11 mouse cellular contexts compared by ENCODE assay signal in genomic region chr17:28992105-28992504, GRCm38 (mm10). TPM values are rescaled to one million over a fixed set of nuclear protein-coding genes. Genes with fewer than 3 reads are reported as not detected.
A peak's percentile ranks its signal among the peaks of the same experiment; 100 is the strongest.
DNase-seq lines count a peak whose midpoint lies in the region; ATAC-seq lines count a peak whose summit lies in the region.
"Had no signal": no experiment of that assay in that cellular context is flagged by ENCODE, and none has a peak within 500 bp of the region (broad histone marks: within the 10 kb centered on the region; RNA-seq: fewer than 3 reads in every experiment).

No protein-coding gene starts in this region.

- H3K9ac ChIP-seq in liver, embryonic 11.5 days (ENCODE audit: low read depth, low read length): no peak overlapping the region

- no peaks in the 10 kb centered on the region for H3K4me1 ChIP-seq in liver, embryonic 11.5 days (replicated peaks; ENCODE audit: control insufficient read depth, insufficient read depth, low read length)

- no peak overlapping the region for H3K27ac ChIP-seq in liver, embryonic 11.5 days (ENCODE audit: low read depth, low read length)

- H3K4me2 ChIP-seq in liver, embryonic 11.5 days: no peak overlapping the region

- intact Hi-C loops in heart, postnatal 25 days (cut with DNase I): no loop called here

- ATAC-seq in liver, embryonic 11.5 days (replicated peaks; ENCODE audit: low FRiP score): no peak

- no peaks in the 10 kb centered on the region for H3K27me3 ChIP-seq in liver, embryonic 11.5 days (replicated peaks; ENCODE audit: control insufficient read depth, insufficient read depth, low read length)

- no peaks in the 10 kb centered on the region for H3K9me3 ChIP-seq in liver, embryonic 11.5 days (ENCODE audit: control insufficient read depth, low read length)

- DNase-seq in adrenal gland, postnatal 10 days: peak; percentile 54
- DNase-seq in adrenal gland, postnatal 25 days: no peak
- DNase-seq in heart, adult 8-10 months (ENCODE audit: low spot score): peak; percentile 45
- no peak for DNase-seq in heart, postnatal 25 days (ENCODE audit: low spot score)
- peak; percentile 28 for DNase-seq in right cerebral cortex, adult 18-20 months
- no peak for DNase-seq in right cerebral cortex, postnatal 36 days (ENCODE audit: low spot score in 2 of 2)
- peak; percentile 44 for DNase-seq in right cerebral cortex, postnatal 4 days
- DNase-seq in liver, embryonic 11.5 days (ENCODE audit: low spot score): no peak
- DNase-seq: layer of hippocampus, postnatal 36 days had no signal

- H3K36me3 ChIP-seq in liver, embryonic 11.5 days (ENCODE audit: control insufficient read depth, insufficient read depth, low read length): peaks cover 20% of the 10 kb centered on the region

- H3K4me3 ChIP-seq in liver, embryonic 11.5 days (ENCODE audit: low read depth, low read length): no peak overlapping the region

- 91% methylated on average over 7 of the region's 7 CpGs for WGBS in liver, embryonic 11.5 days

RNA-seq across cellular contexts. Expression of gene Stk38, which starts 15.7 kb away (rescaled TPM):
- 10 to 100 TPM; 55.0 to 76.8 TPM for total RNA-seq in adrenal gland, postnatal 10 days (2021)
- 79.5 TPM in 2 replicates for total RNA-seq in adrenal gland, postnatal 25 days (2021)
- total RNA-seq in heart, adult 8-10 months (2022): 10 to 100 TPM; 26.4 to 31.4 (median 29.0) TPM
- total RNA-seq in heart, postnatal 25 days (2021): 10 to 100 TPM; 32.8 to 38.2 TPM
- polyA plus RNA-seq in liver, embryonic 11.5 days (2014; fragmentation: Nextera tagmentation; extraction: Ambion mirVana): 83.3 and 90.1 TPM in 2 replicates

RNA-seq across cellular contexts. Expression of gene Srsf3, which starts 40.3 kb away (rescaled TPM):
- 100 to 1,000 TPM; 144 to 193 TPM for total RNA-seq in adrenal gland, postnatal 10 days (2021)
- 119 and 172 TPM in 2 replicates for total RNA-seq in adrenal gland, postnatal 25 days (2021)
- total RNA-seq in heart, adult 8-10 months (2022): 10 to 100 TPM; 52.6 to 73.3 (median 70.5) TPM
- total RNA-seq in heart, postnatal 25 days (2021): 10 to 100 TPM; 68.9 to 75.4 TPM
- 532 and 579 TPM in 2 replicates for polyA plus RNA-seq in liver, embryonic 11.5 days (2014; fragmentation: Nextera tagmentation; extraction: Ambion mirVana)

RNA-seq across cellular contexts. Expression of gene Kctd20, which starts 40.4 kb away (rescaled TPM):
- total RNA-seq in adrenal gland, postnatal 10 days (2021): 10 to 100 TPM; 76.1 to 76.7 TPM
- 47.8 and 69.8 TPM in 2 replicates for total RNA-seq in adrenal gland, postnatal 25 days (2021)
- total RNA-seq in heart, adult 8-10 months (2022): 10 to 100 TPM; 33.5 to 58.8 (median 54.0) TPM
- 10 to 100 TPM; 54.9 to 64.2 TPM for total RNA-seq in heart, postnatal 25 days (2021)
- 75.2 and 89.2 TPM in 2 replicates for polyA plus RNA-seq in liver, embryonic 11.5 days (2014; fragmentation: Nextera tagmentation; extraction: Ambion mirVana)

RNA-seq across cellular contexts. Expression of gene Pxt1, which starts 48.5 kb away (rescaled TPM):
- under 1 TPM; 0.90 to 0.91 TPM for total RNA-seq in adrenal gland, postnatal 10 days (2021)
- total RNA-seq in adrenal gland, postnatal 25 days (2021): not detected in 2 replicates
- total RNA-seq in heart, adult 8-10 months (2022): under 1 TPM in 2 of 4 experiments, not detected in 2; 0.26 to 0.31 TPM
- under 1 TPM in 1 of 2 experiments, not detected in 1; 0.42 TPM for total RNA-seq in heart, postnatal 25 days (2021)
- polyA plus RNA-seq in liver, embryonic 11.5 days (2014; fragmentation: Nextera tagmentation; extraction: Ambion mirVana): 0.30 and 0.92 TPM in 2 replicates
- total RNA-seq: layer of hippocampus, postnatal 36 days; neutrophil, adult 5-6 weeks had no signal
- polyA plus RNA-seq: stomach, embryonic 14.5 days had no signal

Comparison
In these comparisons a context has a peak if more than half of its experiments do, and no peak if none do; other contexts are left out.
1. DNase-seq: peak in adrenal gland, postnatal 10 days (single experiment), heart, adult 8-10 months (single experiment), right cerebral cortex, adult 18-20 months (single experiment) and right cerebral cortex, postnatal 4 days (single experiment); none in adrenal gland, postnatal 25 days (single experiment), heart, postnatal 25 days (single experiment), right cerebral cortex, postnatal 36 days (0 of 2) and liver, embryonic 11.5 days (single experiment).